Mouse (Mus musculus): ENCODE measurements around the gene Dcxr.

- 0 out of 2 replicates have a peak, but pooled peaks have one; percentile 3 for TF ChIP-seq CTCF (IDR thresholded peaks at IDR 0.05; ENCODE audit: borderline replicate concordance, extremely low read depth, insufficient read depth, insufficient read length)
- TF ChIP-seq POLR2A (IDR thresholded peaks at IDR 0.05; ENCODE audit: borderline replicate concordance, extremely low read depth, insufficient read depth, insufficient read length, poor library complexity, severe bottlenecking): no peak
Observed at GRCm38 (mm10) chr11:120722067-120722630, 4.9 kb downstream of the Dcxr start.

Measured in brain, embryonic 14.5 days (tissue).